Mouse (Mus musculus) liver, postnatal 0 days (tissue): Measurements from ENCODE around the gene Cxcr5.

Experiments used
- CTCF ChIP-seq: sonication (generic); IDR thresholded peaks from 2 replicates; pipeline ENCODE4 v1.5.1; 2016; ENCODE audit warnings: antibody characterized with exemption, low read depth
- EP300 ChIP-seq: IDR thresholded peaks from 2 replicates; pipeline ENCODE4 v1.6.1; 2016; ENCODE audit warnings: antibody characterized with exemption, low read depth, mild to moderate bottlenecking

DNA sequence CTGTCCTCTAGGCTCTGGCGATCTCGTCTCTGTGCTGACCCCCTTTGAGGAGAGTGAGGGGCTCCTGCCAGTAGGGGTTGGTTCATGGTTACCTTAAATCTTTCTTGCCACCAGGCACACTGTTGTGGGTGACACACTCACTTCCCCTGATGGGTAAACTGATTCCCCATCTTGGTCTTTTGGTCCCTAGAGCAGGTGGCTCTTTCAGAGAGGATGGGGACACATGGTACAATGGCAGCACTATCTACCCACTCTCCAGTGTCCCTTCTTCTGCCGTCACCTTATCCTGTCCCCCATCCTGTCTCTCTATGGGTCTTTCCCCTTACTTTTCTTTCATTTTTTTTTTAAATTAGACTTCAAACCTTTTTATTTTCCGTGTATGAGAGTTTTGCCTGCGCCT, 45.8 kb downstream of the Cxcr5 start:
- TF ChIP-seq EP300 (no peak), CTCF (no peak)
